Mouse (Mus musculus) erythroblast, embryonic 14.5 days (primary cell): ENCODE measurements around the gene Slc25a25.

Experiments used
- GATA1 ChIP-seq: IDR thresholded peaks from 2 replicates; pipeline ENCODE4 v1.6.1; 2012; ENCODE audit warnings: low read length, inconsistent platforms, mixed read lengths
- TAL1 ChIP-seq: IDR thresholded peaks from 3 replicates; pipeline ENCODE4 v1.6.1; 2012; ENCODE audit warnings: low read length, inconsistent platforms, mixed read lengths

DNA sequence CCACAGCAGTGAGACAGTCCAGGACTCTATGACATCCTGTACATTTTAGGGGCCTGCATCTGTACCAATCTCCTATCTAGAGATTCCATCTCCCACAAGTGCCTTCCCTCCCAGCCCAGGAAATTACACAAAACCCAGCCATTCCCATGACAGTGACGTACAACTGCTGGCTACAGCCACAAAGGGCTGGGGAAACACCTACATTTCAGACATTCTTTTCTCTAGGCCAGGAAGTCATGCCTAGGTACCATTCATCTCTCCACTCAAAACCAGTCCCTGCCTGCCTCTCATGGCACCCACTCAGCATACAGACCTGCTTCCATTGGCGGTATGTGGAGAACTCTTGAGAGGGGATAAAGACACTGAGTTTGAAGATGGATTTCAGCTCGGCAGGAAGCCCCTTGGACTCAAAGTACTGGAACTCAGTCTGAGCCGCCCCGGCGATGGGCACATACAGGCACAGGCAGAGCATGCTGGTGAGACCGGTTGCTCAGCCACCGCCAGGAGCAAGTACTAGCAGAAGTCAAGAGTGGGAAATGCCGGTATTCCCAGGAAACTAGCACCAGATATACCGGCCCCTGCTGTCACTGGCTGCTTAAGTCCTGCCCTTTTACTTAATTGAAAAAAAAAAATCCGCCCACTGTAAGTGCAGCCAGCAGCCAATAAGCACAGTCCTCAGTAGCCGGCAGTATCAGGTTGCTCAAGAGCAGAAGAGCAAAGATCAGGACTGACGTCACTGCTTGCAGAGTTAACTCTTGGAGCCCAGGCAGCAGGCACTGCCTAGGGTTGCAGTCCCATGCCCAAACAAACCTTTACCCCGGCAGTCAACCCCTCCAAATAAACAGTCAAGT lies 27.5 kb downstream of the Slc25a25 start:
- no peak for TF ChIP-seq TAL1
- no peak for TF ChIP-seq GATA1
